Mouse (Mus musculus) kidney, postnatal 14 days (tissue): ENCODE results near the gene Agmat.
"Not testable (repeated sequence)": the region's sequence is repeated elsewhere in the genome, so short reads cannot be mapped to it uniquely, and the experiment has no call there.

ENCODE experiments used
- DNase-seq: peaks from one replicate; pipeline ENCODE4 v3.0.0; 2022; ENCODE audit warnings: mixed read lengths

Gene Agmat

GRCm38 (mm10) chr4:141736856-141737255, 9.6 kb upstream of the Agmat start:
- DNase-seq: no peak

- DNase-seq: no peak
Measured at GRCm38 (mm10) chr4:141738015-141738414, 8.5 kb upstream of the Agmat start.

DNA sequence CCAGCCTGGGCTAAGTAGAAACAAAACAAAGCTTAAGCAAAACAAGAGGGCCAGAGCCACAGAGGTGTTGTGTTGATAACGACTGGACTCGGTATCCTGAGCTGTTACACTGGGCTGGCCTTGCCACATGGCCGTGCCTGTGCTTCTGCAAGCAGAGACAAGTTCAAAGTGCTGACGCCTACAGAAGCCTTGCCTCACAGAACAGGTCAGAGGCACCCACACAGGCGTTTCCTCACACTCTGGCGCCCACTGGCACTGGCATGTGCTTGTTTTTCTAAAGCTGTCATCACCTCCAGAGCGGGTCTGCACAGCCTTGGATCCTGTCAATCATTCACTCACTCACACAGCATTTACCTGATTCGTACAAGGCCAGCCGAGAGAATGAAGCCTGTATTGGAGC, 4.6 kb upstream of the Agmat start:
- DNase-seq: peak; percentile 88

GRCm38 (mm10) chr4:141742381-141742780, 4.1 kb upstream of the Agmat start:
- no peak for DNase-seq

GRCm38 (mm10) chr4:141749557-141749956, 3.1 kb downstream of the Agmat start:
- no peak for DNase-seq

- DNase-seq: no peak
Measured at GRCm38 (mm10) chr4:141750826-141751225, 4.4 kb downstream of the Agmat start.

GRCm38 (mm10) chr4:141751419-141752075, 5.1 kb downstream of the Agmat start:
- DNase-seq: no peak

- DNase-seq: no peak
Measured at GRCm38 (mm10) chr4:141752076-141752421, 5.6 kb downstream of the Agmat start.

DNA sequence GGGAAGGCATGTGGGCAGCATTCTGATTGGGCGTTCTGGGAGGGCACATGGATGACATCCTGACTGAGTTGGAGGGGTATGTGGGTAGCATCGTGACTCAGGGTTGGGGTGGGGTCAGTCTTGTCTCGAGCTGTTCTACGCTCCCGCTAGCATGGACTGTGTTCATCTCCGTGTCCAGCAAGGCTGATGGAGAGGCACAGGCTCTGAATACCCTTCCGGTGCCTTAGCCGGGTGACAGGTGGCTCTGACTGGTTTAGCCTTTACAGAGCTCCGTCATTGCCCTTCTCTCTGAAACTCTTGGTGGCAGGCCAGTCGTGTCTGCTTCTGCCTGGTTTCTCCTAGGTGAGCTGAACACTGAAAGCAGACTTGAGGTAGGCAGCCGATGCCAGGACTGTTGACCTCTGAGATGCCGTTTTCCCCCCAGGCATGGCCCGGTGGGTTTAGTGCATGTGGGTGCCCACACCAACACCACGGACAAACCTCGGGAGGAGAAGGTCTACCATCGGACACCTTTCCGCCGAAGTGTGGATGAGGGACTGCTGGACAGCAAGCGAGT, 9.0 kb downstream of the Agmat start:
- DNase-seq: peak; percentile 9

DNA sequence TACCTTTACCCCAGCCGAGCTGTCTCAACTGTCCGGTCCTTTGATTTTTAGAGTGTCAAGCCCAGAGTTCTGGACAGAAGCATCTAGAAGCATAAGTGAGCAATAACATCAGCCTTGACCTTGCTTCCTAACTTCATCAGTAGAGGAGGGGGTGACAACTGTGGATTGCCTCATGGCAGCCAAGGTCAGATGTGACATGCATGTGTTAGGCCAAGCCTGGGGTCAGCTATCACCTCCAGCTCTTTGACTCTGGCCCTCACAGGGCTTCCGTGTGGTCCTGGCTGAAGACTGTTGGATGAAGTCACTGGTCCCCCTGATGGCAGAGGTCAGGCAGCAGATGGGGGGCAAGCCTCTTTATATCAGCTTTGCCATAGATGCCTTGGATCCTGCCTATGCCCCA, 10.7 kb downstream of the Agmat start:
- no peak for DNase-seq

DNA sequence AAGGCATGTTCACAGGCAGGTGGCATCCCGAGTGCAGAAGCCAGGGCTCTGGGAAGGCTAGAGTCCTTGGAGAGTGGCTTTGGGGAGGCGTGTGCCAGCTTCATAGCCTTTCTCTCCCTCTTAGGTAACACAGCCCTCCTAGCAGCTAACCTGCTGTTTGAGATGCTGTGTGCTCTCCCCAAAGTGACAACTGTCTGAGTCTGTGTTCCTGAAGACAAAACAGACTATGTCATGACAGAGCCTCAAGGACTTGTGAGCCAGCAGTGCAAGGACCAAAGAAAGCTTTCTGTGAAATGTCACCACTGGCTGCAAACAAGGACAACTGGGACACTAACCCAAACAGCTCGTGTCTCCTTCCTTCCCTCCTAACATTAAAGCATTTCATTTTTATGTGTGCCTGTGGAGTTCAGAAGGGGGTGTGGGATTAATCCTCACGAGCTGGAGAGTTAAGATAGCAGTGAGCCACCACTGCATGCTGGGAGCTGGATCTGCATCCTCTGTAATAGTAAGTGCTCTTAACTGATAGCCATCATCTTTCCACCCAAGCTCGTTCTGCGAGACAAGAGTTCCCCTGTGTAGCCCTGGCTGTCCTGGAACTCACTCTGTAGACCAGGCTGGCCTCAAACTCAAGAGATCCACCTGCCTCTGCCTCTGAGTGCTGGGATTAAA, 12.5 kb downstream of the Agmat start:
- DNase-seq: no peak

- DNase-seq: peak; percentile 21
Measured at GRCm38 (mm10) chr4:141760942-141761341, 14.5 kb downstream of the Agmat start.

DNA sequence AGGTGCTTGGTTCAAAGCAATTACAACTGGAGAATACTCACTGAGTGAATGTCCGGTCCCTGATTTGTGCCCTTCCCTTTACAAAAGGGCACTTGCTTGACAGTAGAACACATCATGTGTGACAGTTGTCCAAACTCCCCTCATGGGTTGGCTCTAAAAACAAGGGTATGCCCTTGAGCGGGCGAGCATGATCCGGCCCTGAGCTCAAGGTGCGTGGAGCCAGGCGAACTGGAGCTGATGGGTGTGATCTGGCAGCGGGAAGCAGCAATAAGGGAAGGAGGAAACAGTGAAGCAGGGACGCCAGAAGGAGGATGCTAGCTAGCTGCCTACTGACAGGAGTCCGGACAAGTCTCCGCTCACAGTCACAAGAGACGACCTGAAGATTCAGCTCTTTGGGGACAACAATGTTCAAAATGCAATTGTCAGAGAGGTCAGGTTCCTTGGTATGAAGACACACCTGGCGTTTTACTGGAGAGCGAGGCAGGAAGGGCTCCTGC, 15.7 kb downstream of the Agmat start:
- no peak for DNase-seq

DNA sequence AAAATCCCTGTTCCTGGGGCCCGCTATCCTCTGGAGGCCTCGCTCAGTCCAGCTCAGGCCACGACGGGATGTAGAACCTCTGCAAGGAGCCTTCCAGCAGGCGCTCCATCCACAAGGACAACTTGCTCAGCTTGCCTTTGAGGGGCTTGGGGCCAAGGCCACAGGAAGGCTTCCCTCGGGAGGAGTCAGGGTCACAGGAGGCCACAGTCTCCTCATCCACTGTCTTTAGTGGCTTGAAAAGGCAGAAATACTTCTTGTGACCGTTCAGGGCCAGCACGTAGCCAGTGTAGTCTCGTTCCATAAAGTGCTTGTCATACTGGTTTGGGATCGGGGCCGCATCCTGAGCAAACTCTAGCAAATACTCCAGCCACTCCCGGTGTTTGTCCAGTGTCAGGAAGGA, 17.0 kb downstream of the Agmat start:
- no peak for DNase-seq

DNA sequence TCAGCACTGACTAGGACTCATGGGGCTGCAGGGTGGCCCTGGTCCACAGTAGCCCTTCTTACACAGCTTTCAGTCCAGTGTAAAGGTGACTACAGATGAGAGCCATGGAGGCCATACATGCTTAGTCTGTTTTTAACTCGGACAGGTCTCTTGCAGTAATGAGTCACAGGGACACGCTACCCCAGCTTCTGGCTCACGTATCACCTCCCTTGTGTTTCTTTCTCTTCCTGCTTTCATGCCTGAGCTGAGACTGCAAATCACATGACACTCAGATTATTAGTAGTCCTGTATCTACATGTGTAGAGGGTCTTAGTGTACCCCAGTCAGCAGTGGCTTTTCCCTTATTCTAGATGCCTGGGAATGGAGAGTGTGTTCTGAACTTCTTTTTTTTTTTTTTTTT, 18.5 kb downstream of the Agmat start:
- DNase-seq: no peak

DNA sequence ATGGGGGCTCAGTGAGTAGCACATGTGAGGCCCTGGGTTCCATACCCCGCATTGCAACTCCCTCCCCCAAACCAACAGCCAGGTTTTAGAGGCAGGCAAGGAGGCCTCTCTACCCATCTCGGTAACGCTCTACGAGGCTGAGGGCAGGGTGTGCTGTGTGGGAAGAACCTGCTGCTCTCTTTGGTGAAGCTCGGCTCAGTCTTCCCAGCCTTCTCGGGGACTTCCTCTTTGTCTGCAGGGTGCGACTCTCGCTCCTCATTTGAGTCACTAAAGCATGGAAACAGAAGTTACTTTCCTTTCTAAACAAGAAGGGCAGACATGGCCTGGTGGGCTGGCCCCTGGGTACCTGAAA, 19.8 kb downstream of the Agmat start:
- no peak for DNase-seq

DNA sequence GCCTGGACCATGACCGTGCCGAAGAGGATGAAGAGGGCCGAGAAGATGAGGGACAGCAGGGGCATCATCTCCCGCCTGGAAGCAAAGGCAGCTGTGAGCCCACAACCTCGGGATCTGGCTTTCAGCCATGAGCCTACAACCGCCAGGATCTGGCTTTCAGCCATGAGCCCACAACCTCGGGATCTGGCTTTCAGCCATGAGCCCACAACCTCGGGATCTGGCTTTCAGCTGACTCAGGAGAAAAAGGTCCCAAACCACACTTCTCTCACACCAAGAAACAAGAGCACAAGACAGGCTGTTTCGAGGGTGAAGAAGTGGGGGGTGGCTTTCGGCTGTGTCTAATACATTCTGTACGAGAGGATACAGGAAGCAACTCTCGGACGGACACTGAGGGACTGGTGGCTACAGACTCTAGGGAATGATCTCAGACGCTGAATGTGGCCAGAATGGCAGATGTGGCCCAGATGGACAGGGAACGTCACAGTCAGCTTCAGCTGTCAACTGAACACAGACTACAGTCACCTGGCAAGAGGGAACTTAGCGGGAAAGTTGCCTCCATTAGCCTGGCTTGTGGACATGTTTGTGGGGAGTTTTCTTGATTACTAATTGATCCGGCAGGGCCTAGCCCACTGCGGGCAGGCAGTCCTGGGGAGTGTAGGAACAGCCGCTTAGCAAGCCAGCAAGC, 20.3 kb downstream of the Agmat start:
- peak; percentile 77 for DNase-seq

DNA sequence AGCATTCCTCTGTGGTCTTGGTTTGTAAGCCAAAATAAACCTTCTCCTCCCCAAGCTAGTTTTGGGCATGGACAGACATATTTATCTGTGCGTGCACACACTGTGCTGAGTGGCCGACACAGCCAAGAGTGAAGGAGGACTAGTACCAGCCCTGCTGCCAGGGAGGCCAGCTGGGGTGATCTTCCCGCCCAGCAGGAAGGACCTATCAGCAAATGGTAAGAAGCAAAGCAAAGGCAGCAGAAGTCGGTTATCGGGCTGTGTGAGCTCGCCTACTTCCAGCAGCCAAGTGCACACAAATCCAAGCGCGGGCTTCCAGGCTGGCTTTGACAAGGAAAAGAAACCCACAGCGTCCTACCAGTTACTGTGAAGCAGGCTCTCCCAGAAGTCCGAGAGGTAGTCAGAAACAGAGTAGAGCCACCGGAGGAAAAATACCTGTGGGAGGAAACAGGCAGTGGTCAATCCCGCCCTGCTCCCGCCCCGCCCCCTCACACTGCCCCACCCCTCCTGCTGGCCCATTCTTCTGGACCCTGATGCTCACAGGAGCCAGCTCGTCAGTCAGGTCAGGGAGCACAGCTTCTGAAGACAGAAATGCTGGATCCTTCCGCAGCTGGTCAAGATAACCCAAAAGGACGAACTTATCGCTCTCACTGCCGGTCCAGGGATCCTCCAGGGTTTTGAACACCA, 21.0 kb downstream of the Agmat start:
- DNase-seq: peak; percentile 23

- DNase-seq: no peak
Measured at GRCm38 (mm10) chr4:141769501-141770160, 23.2 kb downstream of the Agmat start.

DNA sequence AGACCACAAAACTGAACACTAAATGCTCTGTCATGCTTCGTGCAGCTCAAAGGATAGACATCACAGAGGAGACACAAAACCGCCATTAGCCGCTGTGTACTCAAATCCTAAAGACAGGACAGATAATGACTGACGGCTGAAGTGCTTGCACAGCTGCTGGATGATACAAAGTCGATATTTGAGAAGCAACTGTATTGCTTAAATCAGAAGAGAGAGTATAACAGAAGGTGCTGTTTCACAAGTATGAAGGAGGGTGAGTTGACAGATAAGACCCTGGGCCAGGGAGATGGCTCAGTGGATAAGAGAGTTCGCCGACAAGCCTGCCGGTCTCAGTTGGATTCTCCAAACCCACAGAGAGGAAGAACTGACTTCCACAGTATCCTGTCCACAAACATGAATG, 25.4 kb downstream of the Agmat start:
- no peak for DNase-seq

GRCm38 (mm10) chr4:141773019-141773418, 26.5 kb downstream of the Agmat start:
- not testable (repeated sequence) for DNase-seq

DNA sequence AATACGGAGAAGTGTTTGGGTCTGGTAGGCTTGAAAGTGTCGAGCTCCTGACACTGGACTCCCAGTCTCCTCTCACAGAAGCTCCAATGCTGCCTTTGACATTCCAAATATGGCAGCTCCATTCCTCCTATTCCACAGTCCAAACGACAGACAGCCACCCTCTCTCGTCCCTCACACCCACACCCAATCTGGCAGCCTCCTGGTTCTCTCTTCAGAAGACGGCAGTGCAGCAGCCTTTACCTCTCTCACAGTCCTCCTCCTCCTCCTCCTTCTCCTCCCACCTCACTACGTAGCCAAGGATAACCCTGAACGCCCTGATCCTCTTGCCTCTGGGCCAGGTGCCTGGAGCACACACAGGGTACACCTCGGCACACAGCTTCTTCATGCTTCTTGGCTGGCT, 33.4 kb downstream of the Agmat start:
- DNase-seq: no peak
